Mouse (Mus musculus): ENCODE measurements around the gene Tnfrsf14.

DNA sequence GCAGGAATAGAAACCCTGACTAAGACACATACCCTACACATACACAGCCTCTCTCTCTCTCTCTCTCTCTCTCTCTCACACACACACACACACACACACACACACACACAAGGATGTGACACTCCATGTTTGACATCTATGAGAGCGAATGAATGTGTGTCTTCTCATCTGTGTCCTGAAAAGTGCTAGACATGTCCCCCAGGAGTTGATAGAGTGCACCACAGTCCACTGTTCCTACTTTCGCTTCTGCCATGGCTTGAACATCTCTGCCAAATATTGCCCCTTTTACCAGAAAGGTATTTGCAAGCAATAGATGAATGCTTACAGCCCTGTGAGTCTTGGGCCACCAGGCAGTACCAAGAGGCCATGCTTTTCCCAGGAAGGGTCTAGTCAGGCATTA lies 11.8 kb upstream of the Tnfrsf14 start:
- no peak for TF ChIP-seq CTCF (IDR thresholded peaks at IDR 0.05)
- no peak for TF ChIP-seq EP300 (IDR thresholded peaks at IDR 0.05)

Measured in lung, postnatal 0 days (tissue).